Mouse (Mus musculus) bone marrow macrophage, adult 2 months (primary cell): Measurements from ENCODE around the gene Eno3.

Experiments
- CTCF ChIP-seq: IDR thresholded peaks from 2 replicates; pipeline ENCODE4 v1.5.1; 2012; ENCODE audit warnings: low read depth, mild to moderate bottlenecking, low read length, moderate library complexity
- POLR2A ChIP-seq: IDR thresholded peaks from 2 replicates; pipeline ENCODE4 v1.6.1; 2012; ENCODE audit warnings: mild to moderate bottlenecking, low read depth, low read length, borderline replicate concordance

- no peak for TF ChIP-seq CTCF
- 0 out of 2 replicates have a peak, but pooled peaks have one; percentile 40 for TF ChIP-seq POLR2A
These were observed 10.0 kb upstream of the Eno3 start, which contains the start of the genes Rnf167 and Slc25a11 for GRCm38 (mm10) chr11:70646691-70647650.
